Mouse (Mus musculus) MN1 (cell line): ENCODE data around the gene Prr18.
"Not testable (repeated sequence)": the region's sequence is repeated elsewhere in the genome, so short reads cannot be mapped to it uniquely, and the experiment has no call there.

Source experiments
- DNase-seq: peaks from one replicate; pipeline ENCODE4 v3.0.0-alpha.2; 2016; ENCODE audit warnings: low spot score

Prr18 gene

DNA sequence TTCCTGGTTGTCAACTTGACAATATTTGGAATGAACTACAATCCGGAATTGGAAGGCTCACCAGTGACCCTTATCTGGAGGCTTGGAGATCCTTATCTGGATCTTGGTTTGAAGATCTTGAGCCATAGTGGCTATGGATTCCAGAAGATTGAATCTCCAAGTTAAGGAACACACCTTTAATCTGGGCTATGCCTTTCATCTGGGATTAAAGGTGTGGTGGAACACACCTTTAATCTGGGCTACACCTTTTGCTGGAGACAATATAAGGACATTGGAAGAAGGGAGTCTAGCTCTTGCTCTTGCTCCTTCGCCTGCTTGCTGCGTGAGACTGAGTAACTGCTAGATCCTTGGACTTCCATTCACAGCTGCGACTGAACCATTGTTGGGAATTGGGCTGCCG lies at the start of gene Prr18:
TSS of gene Prr18 (plus strand) at position 301 of the 400 bp plus-strand sequence.
- DNase-seq, result not testable (repeated sequence)

- no peak for DNase-seq
Observed at GRCm38 (mm10) chr17:8289993-8290679, 47.1 kb upstream of the Prr18 start.

DNA sequence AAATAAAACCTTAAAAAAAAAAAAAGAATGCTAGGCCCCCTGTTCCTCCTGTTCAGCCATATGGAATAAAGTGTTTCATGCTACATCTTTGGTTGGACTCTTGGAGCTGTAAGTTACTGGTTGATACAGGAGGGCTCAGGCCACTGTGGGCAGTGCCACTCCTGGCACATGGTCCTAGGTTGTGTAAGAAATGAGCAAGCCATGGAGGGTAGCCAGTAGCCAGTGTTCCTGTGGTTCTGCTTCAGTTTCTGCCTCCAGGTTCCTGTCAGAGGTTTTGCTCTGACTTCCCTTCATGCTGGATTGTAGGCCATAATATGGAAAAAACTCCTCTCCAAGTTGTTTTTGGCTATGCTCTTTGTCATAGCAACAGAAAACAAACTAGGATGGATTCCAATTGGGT lies 46.5 kb upstream of the Prr18 start:
- DNase-seq, result no peak

DNA sequence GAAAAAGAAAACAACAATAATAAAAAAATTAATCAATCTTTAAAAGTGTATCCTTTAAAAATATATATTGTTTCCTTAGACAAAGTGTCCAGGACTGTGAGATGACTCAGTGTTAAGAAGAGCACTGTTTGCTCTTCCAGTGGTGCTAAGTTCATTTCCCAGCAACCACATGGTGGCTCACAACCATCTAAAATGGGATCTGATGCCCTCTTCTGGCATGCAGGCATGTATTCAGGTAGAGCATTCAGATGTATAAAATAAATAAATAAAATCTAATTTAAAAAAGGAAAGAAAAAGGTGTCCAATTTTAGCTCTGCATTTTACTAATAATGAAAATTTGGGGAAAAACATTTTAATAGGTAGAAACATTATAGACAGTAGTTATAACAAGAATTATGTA lies 41.4 kb upstream of the Prr18 start:
- DNase-seq, result no peak

- DNase-seq, result no peak
Observed at GRCm38 (mm10) chr17:8296313-8296844, 40.9 kb upstream of the Prr18 start.

DNA sequence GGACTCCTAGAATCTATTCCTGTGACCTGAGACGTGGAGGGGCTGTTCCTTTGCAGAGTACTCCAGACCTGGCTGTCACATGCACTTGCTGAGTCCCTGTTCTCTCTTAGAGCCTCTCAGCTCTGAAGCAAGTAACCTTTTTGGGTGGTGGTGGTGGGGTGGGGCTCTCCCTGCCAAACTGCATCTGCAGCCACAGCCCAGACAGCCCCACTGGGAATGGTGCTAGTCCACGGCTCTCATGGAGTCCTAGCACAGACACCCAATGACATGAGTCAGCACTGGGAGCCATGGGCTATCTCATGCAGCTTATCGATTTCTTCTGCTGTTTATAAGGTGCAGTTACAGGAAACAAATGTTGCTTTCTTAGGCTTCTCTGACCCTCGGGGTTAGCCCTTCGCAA lies 39.5 kb upstream of the Prr18 start:
- DNase-seq, result no peak

GRCm38 (mm10) chr17:8298281-8298680 lies 39.0 kb upstream of the Prr18 start:
- no peak for DNase-seq

DNA sequence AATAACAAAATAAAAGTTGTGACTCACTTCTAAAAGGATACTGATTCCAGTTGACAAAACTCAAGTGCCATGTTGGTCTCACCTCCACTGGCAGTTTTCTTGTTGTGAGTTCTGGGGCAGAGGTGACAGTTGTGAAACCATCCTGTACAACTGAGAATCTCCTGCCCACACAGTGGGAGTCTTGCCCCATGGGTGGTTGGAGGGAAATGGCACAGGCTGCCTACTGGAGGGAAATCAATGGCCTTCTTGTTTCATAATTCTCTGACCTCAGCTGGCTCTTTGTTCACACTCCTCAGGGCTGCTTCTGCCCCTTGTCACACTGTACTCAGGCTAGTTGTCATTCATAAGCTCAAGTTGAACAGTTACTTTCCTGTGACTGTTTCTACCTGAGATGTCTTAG lies 37.7 kb upstream of the Prr18 start:
- no peak for DNase-seq

GRCm38 (mm10) chr17:8301515-8301914 lies 35.7 kb upstream of the Prr18 start:
- DNase-seq, result no peak

GRCm38 (mm10) chr17:8302772-8303438 lies 34.4 kb upstream of the Prr18 start:
- DNase-seq, result no peak

- no peak for DNase-seq
Observed at GRCm38 (mm10) chr17:8303671-8304070, 33.6 kb upstream of the Prr18 start.

DNA sequence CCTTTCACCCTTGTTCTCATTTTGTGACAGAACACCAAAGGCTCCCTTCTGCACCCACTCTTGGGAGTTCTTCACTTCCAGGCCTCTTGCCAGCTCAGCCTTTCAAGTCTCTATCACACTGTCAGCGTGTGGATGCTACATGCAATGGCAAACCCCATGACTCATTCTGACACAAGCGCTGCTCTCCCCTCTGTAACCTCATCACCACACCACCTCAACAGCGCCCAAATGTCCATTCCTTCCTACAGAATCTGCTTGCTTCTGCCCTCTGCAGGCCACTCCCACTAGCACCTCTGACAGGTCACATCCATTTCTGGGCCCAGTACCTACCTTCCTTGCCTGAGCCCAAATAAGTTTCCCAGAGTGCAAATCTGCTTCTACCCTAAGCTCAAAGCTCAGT lies 31.5 kb upstream of the Prr18 start:
- DNase-seq, result peak; percentile 73

DNA sequence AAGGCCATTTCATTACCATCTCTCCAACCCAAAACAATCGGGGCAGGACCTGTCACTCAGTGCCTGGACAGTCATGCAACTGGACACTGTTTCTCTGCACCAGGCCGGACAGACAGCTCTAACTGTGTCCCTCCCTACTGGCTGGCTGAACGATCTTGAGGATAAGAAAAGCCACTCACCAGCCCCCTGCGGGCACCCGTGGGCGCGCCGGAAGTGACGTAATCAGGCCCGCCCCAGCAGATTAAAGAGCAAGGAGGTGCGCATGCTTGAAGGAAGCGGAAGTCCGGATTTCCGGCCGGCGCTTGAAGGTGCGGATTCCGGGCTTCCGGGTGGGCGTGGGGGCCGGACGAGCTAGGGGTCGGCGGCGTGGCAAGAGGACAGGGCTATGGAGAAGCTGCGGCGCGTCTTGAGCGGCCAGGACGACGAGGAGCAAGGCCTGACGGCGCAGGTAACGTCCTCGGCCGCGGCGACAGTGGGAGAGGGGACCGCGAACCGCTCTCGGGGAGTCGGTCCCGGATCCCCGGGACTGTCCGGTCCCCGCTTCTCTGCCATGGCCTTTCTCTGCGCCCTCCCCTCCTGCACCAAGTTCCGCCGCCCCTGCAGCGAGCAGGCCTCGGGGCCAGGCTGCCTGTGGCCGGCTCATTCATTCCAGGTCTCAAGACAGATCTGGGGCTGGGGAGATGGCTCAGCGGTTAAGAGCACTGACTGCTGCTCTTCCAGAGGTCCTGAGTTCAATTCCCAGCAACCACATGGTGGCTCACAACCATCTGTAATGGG lies 26.2 kb upstream of the Prr18 start, which contains the start of gene Sft2d1:
TSS of gene Sft2d1 (plus strand) at position 265 of the 777 bp plus-strand sequence.
- DNase-seq, result peak; percentile 97

DNA sequence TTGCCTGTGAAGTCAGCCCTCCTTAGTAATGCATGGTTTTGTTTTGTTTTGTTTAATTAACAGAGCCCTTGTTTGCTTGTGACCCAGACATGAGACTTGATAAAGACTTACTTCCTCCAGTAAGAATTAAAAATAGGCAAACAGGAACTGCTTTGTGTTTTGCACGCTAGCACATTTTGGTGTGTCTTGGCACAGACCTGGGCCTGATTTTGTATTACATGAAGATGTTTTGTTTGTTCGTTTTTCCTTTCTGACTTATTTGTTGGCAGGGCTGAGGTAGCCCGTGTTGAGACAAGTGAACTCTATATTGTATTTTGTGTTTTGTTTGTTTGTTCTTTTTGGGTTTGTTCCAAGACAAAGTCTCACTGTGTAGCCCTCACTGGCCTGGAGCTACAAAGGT lies 25.5 kb upstream of the Prr18 start:
- no peak for DNase-seq

DNA sequence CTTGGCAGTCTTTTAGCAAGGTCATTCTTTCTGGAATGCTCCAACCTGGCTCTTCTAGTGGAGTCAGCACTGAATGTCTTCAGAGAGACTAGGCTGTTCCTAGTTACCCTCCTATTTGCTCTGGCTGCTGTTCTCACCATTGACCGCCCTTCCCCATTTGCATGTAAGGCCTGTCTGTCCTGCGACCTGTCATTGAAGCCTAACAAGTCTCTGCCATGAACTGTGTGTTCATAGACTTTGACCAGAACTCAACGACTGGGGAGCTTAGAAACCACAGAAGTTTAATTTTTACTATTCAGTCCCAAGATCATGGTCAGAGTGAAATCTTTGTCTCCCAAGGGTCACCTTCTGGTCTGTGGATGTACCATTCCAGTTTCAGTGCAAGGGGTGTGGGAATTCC lies 23.3 kb upstream of the Prr18 start:
- DNase-seq, result no peak

GRCm38 (mm10) chr17:8316251-8316650 lies 21.0 kb upstream of the Prr18 start:
- no peak for DNase-seq

- not testable (repeated sequence) for DNase-seq
Observed at GRCm38 (mm10) chr17:8326877-8327276, 10.4 kb upstream of the Prr18 start.

DNA sequence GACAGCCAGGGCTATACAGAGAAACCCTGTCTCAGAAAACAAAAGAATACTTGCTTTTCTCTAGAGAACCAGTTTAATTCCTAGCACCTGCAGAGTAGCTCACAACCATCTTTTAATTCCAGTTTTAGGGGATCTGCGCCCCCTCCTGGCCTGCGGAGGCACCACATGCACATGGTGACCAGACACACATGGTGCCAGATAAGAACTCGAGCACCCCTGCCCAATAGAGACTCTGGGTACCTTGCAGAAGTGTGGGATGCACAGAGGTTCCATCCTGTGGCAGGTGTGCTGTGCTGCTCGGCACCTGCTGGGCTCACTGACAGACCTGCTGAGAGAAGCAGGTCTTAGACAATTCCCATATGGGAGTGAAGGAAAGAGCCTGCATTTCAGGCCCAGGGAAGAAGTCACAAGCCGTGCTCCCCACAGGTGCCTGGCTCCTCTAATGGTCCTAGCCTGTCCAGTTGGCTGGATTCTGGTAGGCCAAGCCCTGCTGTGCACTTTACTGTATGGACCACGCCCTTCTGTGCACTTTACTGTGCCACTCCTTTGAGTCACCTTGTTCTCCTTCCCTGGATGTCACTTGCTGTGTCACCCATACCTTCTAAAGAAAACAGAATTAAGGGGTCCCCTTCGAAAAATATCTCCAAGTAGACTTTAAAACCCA lies 8.6 kb upstream of the Prr18 start:
- no peak for DNase-seq

GRCm38 (mm10) chr17:8330602-8331001 lies 6.7 kb upstream of the Prr18 start:
- DNase-seq, result no peak

- peak; percentile 65 for DNase-seq
Observed at GRCm38 (mm10) chr17:8339666-8340374, 2.6 kb downstream of the Prr18 start.
